Comparison of ENCODE assay signal across 8 mouse cellular contexts in genomic region chr19:44684061-44684514, GRCm38 (mm10).
DNase-seq lines count a peak whose midpoint lies in the region; ATAC-seq and TF ChIP-seq lines count a peak whose summit lies in the region.

No protein-coding gene starts in this region.

- peak; percentile 45; the same call in 1 of the 2 replicates for ATAC-seq in forebrain, embryonic 13.5 days
- no peak for ATAC-seq in intestine, embryonic 16.5 days
- ATAC-seq in liver, embryonic 14.5 days (ENCODE audit: insufficient read depth), result no peak

- no peaks in the 10 kb centered on the region for H3K9me3 ChIP-seq in forebrain, embryonic 13.5 days (replicated peaks)
- H3K9me3 ChIP-seq in intestine, embryonic 16.5 days (ENCODE audit: control insufficient read depth, low read length), result no peaks in the 10 kb centered on the region
- no peaks in the 10 kb centered on the region for H3K9me3 ChIP-seq in liver, embryonic 14.5 days (ENCODE audit: control insufficient read depth, low read length)

- intact Hi-C loops in heart, adult 2 months (cut with DNase I), result loop anchor here (5.0 kb wide), 1 partner anchor 68 kb away; no protein-coding TSS in a partner anchor

- peaks cover 16% of the 10 kb centered on the region for H3K27me3 ChIP-seq in heart, adult 2 months (ENCODE audit: control insufficient read depth, insufficient read depth, low read length)
- H3K27me3 ChIP-seq in forebrain, embryonic 13.5 days, result peaks cover 99% of the 10 kb centered on the region
- H3K27me3 ChIP-seq in intestine, embryonic 16.5 days (replicated peaks; ENCODE audit: control insufficient read depth, insufficient read depth, low read length), result peaks cover 72% of the 10 kb centered on the region
- peaks cover 47% of the 10 kb centered on the region for H3K27me3 ChIP-seq in liver, embryonic 14.5 days (ENCODE audit: control insufficient read depth, insufficient read depth, low read length)

- WGBS in heart, adult 2 months, result 2% methylated on average over 43 of the region's 48 CpGs
- WGBS in forebrain, embryonic 13.5 days, result 1% methylated on average over 48 of the region's 48 CpGs
- WGBS in intestine, embryonic 16.5 days, result 2% methylated on average over 48 of the region's 48 CpGs
- WGBS in liver, embryonic 14.5 days (ENCODE audit: insufficient replicate concordance), result 2% methylated on average over 48 of the region's 48 CpGs

- H3K4me3 ChIP-seq in heart, adult 2 months, result no peak overlapping the region
- H3K4me3 ChIP-seq in forebrain, embryonic 13.5 days, result peak overlapping the region; percentile 22
- H3K4me3 ChIP-seq in intestine, embryonic 16.5 days (ENCODE audit: low read length), result peak overlapping the region; percentile 29
- H3K4me3 ChIP-seq in liver, embryonic 14.5 days (ENCODE audit: insufficient read depth in 1 of 2, low read depth in 2 of 2, low read length in 2 of 2), result no peak overlapping the region

- TF ChIP-seq EP300 in heart, adult 2 months (IDR thresholded peaks at IDR 0.05; ENCODE audit: insufficient read depth, low read depth, low read length), result no peak
- no peak for TF ChIP-seq EP300 in liver, embryonic 14.5 days (IDR thresholded peaks at IDR 0.05; ENCODE audit: low read depth)

- TF ChIP-seq POLR2A in heart, adult 2 months (IDR thresholded peaks at IDR 0.05; ENCODE audit: insufficient read depth, low read depth, low read length), result no peak

- peak; percentile 9 to 45 for DNase-seq in heart, adult 2 months
- DNase-seq in heart, adult 11 months, result no peak
- DNase-seq in R1 (ENCODE audit: low read depth, low spot score), result peak; percentile 68
- DNase-seq in liver, embryonic 14.5 days (ENCODE audit: low read depth in 3 of 3, low spot score in 3 of 3), result no peak
- DNase-seq in right cerebral cortex, postnatal 25 days, result peak; percentile 22
- no peak for DNase-seq in urinary bladder, postnatal 36 days (ENCODE audit: low spot score in 2 of 2)

- no peaks in the 10 kb centered on the region for H3K36me3 ChIP-seq in heart, adult 2 months (ENCODE audit: control insufficient read depth, insufficient read depth, low read length)
- H3K36me3 ChIP-seq in forebrain, embryonic 13.5 days (ENCODE audit: poor library complexity, severe bottlenecking), result no peaks in the 10 kb centered on the region
- H3K36me3 ChIP-seq in intestine, embryonic 16.5 days (ENCODE audit: control insufficient read depth, insufficient read depth, low read length), result no peaks in the 10 kb centered on the region
- no peaks in the 10 kb centered on the region for H3K36me3 ChIP-seq in liver, embryonic 14.5 days (replicated peaks; ENCODE audit: control insufficient read depth, insufficient read depth, low read depth)

- TF ChIP-seq CTCF in heart, adult 2 months (IDR thresholded peaks at IDR 0.05), result peak; percentile 69
- peak; percentile 41 for TF ChIP-seq CTCF in liver, embryonic 14.5 days (IDR thresholded peaks at IDR 0.05; ENCODE audit: low read depth)

- no peak overlapping the region for H3K9ac ChIP-seq in heart, adult 2 months (ENCODE audit: low read depth, low read length)
- no peak overlapping the region for H3K9ac ChIP-seq in forebrain, embryonic 13.5 days
- H3K9ac ChIP-seq in intestine, embryonic 16.5 days (ENCODE audit: low read depth, low read length), result no peak overlapping the region
- H3K9ac ChIP-seq in liver, embryonic 14.5 days (replicated peaks), result no peak overlapping the region

- H3K79me2 ChIP-seq in heart, adult 2 months (replicated peaks; ENCODE audit: control insufficient read depth, insufficient read depth, low read length), result no peaks in the 10 kb centered on the region

- H3K4me2 ChIP-seq in forebrain, embryonic 13.5 days, result peak overlapping the region; percentile 51
- peak overlapping the region; percentile 46 for H3K4me2 ChIP-seq in intestine, embryonic 16.5 days (ENCODE audit: low read depth, low read length)
- no peak overlapping the region for H3K4me2 ChIP-seq in liver, embryonic 14.5 days (ENCODE audit: low read depth)

- no peak overlapping the region for H3K27ac ChIP-seq in heart, adult 2 months
- no peak overlapping the region for H3K27ac ChIP-seq in forebrain, embryonic 13.5 days
- no peak overlapping the region for H3K27ac ChIP-seq in intestine, embryonic 16.5 days (ENCODE audit: low read length)
- H3K27ac ChIP-seq in liver, embryonic 14.5 days, result no peak overlapping the region

- no peaks in the 10 kb centered on the region for H3K4me1 ChIP-seq in heart, adult 2 months (ENCODE audit: control insufficient read depth, insufficient read depth, low read length)
- H3K4me1 ChIP-seq in forebrain, embryonic 13.5 days, result peaks cover 23% of the 10 kb centered on the region
- H3K4me1 ChIP-seq in intestine, embryonic 16.5 days (ENCODE audit: control insufficient read depth, insufficient read depth, low read length), result 0 out of 2 replicates have a peak, but pooled peaks cover 4% of the 10 kb centered on the region
- H3K4me1 ChIP-seq in liver, embryonic 14.5 days (replicated peaks; ENCODE audit: control insufficient read depth in 2 of 2, insufficient read depth in 2 of 2, low read length in 1 of 2), result no peaks in the 10 kb centered on the region

Comparison
In these comparisons a context has a peak if more than half of its experiments do, and no peak if none do; other contexts are left out.
1. DNase-seq: peak in heart, adult 2 months (2 of 2), R1 (single experiment) and right cerebral cortex, postnatal 25 days (single experiment); none in heart, adult 11 months (single experiment), liver, embryonic 14.5 days (0 of 3) and urinary bladder, postnatal 36 days (0 of 2).
2. H3K4me3 ChIP-seq: peak in forebrain, embryonic 13.5 days (single experiment) and intestine, embryonic 16.5 days (single experiment); none in heart, adult 2 months (single experiment) and liver, embryonic 14.5 days (0 of 2).